Mouse (Mus musculus) bone marrow macrophage, adult 2 months (primary cell): ENCODE measurements at regions not wholly inside any gene's neighbourhood (a gene's known extent, or its start where the extent isn't known, plus 50 kb on each side); places are given as distances from the start of the nearest gene placed in this dataset.

Experiments used
- CTCF ChIP-seq: IDR thresholded peaks from 2 replicates; pipeline ENCODE4 v1.5.1; 2012; ENCODE audit warnings: low read depth, mild to moderate bottlenecking, low read length, moderate library complexity
- POLR2A ChIP-seq: IDR thresholded peaks from 2 replicates; pipeline ENCODE4 v1.6.1; 2012; ENCODE audit warnings: mild to moderate bottlenecking, low read depth, low read length, borderline replicate concordance

DNA sequence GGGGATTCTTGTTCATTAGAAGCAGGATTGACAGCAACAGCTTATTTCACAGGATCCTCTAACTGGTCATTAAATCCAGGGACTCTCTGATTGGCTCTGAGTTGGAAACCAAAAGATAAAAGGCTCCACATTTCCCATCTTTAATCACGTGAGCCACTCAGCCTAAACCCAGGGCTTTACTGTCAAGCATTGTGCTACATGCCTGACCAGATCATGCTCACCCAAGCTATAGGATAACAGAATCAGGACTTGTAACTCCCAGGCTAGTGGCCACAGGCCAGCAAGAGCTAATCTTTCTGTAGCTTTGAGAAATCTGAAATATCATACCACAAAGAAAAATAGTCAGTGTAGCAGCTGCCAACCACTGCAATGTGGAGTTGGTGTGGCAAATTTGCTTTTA, 152.7 kb upstream of the Acvr2a start:
- TF ChIP-seq POLR2A (no peak), CTCF (no peak)
